Comparison of ENCODE assay signal across 27 mouse cellular contexts in genomic region chr4:8341928-8342327, GRCm38 (mm10).
"Had no signal": no experiment of that assay in that cellular context is flagged by ENCODE, and none has a peak within 500 bp of the region (broad histone marks: within the 10 kb centered on the region; RNA-seq: fewer than 3 reads in every experiment).

No protein-coding gene starts in this region.

- H3K27ac ChIP-seq: gastrocnemius, adult 2 months; heart, embryonic 10.5 days; hindbrain, embryonic 10.5 days; hindbrain, embryonic 12.5 days; hindbrain, embryonic 14.5 days; intestine, embryonic 15.5 days; layer of hippocampus, adult 2 months; left cerebral cortex, adult 2 months; limb, embryonic 10.5 days; limb, embryonic 12.5 days; liver, embryonic 13.5 days; liver, embryonic 15.5 days had no signal

- H3K27me3 ChIP-seq: heart, embryonic 12.5 days; hindbrain, embryonic 12.5 days; intestine, embryonic 15.5 days; limb, embryonic 12.5 days; liver, embryonic 13.5 days; liver, embryonic 15.5 days had no signal

- ATAC-seq: hindbrain, embryonic 16.5 days; inflammation-experienced regulatory T-cells, adult 6 months; intestine, embryonic 15.5 days; intestine, postnatal 0 days; liver, postnatal 0 days had no signal

- H3K4me2 ChIP-seq: heart, embryonic 12.5 days; hindbrain, embryonic 12.5 days; hindbrain, embryonic 14.5 days; intestine, embryonic 15.5 days; limb, embryonic 12.5 days; liver, embryonic 11.5 days; liver, embryonic 13.5 days; liver, embryonic 15.5 days had no signal

- H3K36me3 ChIP-seq: heart, embryonic 10.5 days; heart, embryonic 12.5 days; hindbrain, embryonic 10.5 days; hindbrain, embryonic 12.5 days; intestine, embryonic 15.5 days; limb, embryonic 10.5 days; limb, embryonic 12.5 days; liver, embryonic 13.5 days; liver, embryonic 15.5 days had no signal

- H3K4me1 ChIP-seq: heart, embryonic 10.5 days; hindbrain, embryonic 10.5 days; hindbrain, embryonic 12.5 days; intestine, embryonic 15.5 days; limb, embryonic 10.5 days; limb, embryonic 12.5 days; liver, embryonic 13.5 days; liver, embryonic 15.5 days had no signal

- H3K4me3 ChIP-seq: gastrocnemius, adult 2 months; heart, embryonic 10.5 days; heart, embryonic 12.5 days; hindbrain, embryonic 10.5 days; hindbrain, embryonic 12.5 days; intestine, embryonic 15.5 days; layer of hippocampus, adult 2 months; left cerebral cortex, adult 2 months; limb, embryonic 10.5 days; limb, embryonic 12.5 days; liver, embryonic 13.5 days; liver, embryonic 15.5 days had no signal

- H3K9me3 ChIP-seq: heart, embryonic 10.5 days; heart, embryonic 12.5 days; hindbrain, embryonic 10.5 days; hindbrain, embryonic 12.5 days; intestine, embryonic 15.5 days; limb, embryonic 10.5 days; limb, embryonic 12.5 days; liver, embryonic 13.5 days; liver, embryonic 15.5 days had no signal

- H3K9ac ChIP-seq: heart, embryonic 12.5 days; hindbrain, embryonic 12.5 days; hindbrain, embryonic 14.5 days; intestine, embryonic 15.5 days; limb, embryonic 12.5 days; liver, embryonic 13.5 days; liver, embryonic 15.5 days; liver, postnatal 0 days had no signal

- DNase-seq: gastrocnemius, adult 2 months; gastrocnemius, postnatal 10 days; gastrocnemius, postnatal 25 days; heart, adult 18-20 months; heart, postnatal 14 days; kidney, adult 18-20 months; kidney, adult 8-10 months; kidney, postnatal 10 days; kidney, postnatal 25 days; kidney, postnatal 4 days; liver, embryonic 13.5 days; liver, postnatal 0 days had no signal
